Mouse (Mus musculus): ENCODE results near the gene Ifi202b. TPM values are rescaled to one million over a fixed set of nuclear protein-coding genes. Genes with fewer than 3 reads are reported as not detected.
"Not testable (repeated sequence)": the region's sequence is repeated elsewhere in the genome, so short reads cannot be mapped to it uniquely, and the experiment has no call there.

Ifi202b gene
- polyA plus RNA-seq, 1 experiment from 2014 or later = not detected

- ATAC-seq (ENCODE audit: borderline replicate concordance, extremely low read depth, low FRiP score, low TSS enrichment) = no peak
- no peaks in the 10 kb centered on the region for H3K27me3 ChIP-seq
- no peaks in the 10 kb centered on the region for H3K4me1 ChIP-seq
- no peaks in the 10 kb centered on the region for H3K9me3 ChIP-seq
- H3K9ac ChIP-seq = no peak overlapping the region
- no peak overlapping the region for H3K4me3 ChIP-seq
- 78% methylated on average over 1 of the region's 1 CpGs for WGBS
- H3K36me3 ChIP-seq = no peaks in the 10 kb centered on the region
- no peak overlapping the region for H3K4me2 ChIP-seq
- no peak overlapping the region for H3K27ac ChIP-seq
These were observed 29.0 kb downstream of the Ifi202b start for GRCm38 (mm10) chr1:173953563-173953962.

DNA sequence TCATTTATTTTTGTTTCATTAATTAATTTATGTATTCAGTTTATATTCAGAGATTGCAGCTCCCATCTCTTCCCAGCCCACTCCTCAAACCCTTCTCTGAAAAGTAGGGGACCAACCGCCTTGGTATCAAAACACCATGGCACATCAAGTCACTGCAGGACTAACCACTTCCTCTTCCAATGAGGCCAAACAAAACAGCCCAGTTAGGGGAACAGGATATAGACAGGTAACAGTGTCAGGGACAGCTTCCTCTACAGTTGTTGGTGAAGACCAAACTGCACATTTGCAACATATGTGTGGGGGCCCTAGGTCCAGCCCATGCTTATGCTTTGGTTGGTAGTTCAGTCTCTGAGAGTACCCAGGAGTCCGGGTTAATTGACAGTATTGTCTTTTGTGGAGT lies 33.5 kb downstream of the Ifi202b start:
- H3K4me1 ChIP-seq; H3K27ac ChIP-seq; H3K9me3 ChIP-seq; ATAC-seq (ENCODE audit: borderline replicate concordance, extremely low read depth, low FRiP score, low TSS enrichment); H3K27me3 ChIP-seq; H3K36me3 ChIP-seq; H3K4me2 ChIP-seq; H3K9ac ChIP-seq; H3K4me3 ChIP-seq: not testable (repeated sequence)
- 80% methylated on average over 2 of the region's 2 CpGs for WGBS

DNA sequence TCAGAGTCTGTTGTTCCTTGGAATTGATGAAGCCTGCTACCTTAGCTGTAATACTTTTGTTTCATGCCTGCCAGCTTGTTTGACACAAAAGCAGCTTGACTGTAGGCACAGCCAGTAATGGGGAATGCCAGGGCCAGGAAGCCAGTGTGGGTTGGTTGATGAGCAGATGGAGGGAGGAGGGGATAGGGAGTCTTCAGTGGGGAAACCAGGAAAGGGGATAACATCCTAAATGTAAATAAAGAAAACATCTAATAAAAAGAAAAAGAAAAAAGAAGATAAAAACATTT lies 39.8 kb downstream of the Ifi202b start:
- not testable (repeated sequence) for H3K9me3 ChIP-seq; H3K36me3 ChIP-seq; H3K4me2 ChIP-seq; H3K27ac ChIP-seq; ATAC-seq (ENCODE audit: borderline replicate concordance, extremely low read depth, low FRiP score, low TSS enrichment); H3K4me3 ChIP-seq; H3K4me1 ChIP-seq; H3K9ac ChIP-seq; H3K27me3 ChIP-seq

DNA sequence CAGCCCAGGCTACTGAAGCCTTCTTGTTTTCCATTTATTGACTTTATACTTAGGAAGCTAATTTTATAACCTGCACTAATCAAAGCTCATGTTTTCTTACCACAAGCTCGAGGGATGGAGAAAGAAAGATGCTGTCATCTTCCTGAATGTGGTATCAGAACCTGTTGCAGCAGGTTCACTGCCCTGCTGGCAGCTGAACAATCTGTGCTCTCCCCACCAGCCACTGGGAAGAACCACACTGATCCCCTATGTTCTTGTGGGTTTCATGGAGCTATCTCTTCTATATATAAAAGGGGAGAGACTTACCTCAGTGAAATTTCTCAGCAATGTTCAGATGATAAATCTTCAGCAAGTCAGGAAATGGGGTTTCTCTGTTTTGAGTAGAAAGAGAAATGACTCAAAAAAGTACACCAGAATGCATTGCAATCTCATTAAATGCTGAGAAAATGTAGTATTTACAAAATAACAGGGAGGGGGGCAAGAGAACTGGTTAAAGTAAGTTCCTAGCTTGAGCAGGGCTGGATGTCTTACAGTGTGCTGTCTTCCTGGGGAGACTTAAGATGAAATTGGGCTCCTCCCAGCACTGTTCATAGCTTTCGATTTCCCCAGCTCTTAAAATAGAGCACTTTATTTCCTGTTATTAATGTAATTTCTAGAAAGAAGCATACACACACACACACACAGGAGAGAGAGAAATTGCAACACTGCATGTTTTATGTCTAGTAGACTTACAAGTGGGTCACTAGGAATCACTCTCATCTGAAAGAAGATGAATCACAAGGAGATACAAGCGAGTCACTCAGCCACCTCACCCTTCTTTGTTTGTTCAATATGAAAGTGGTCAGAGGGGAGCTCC lies 40.4 kb downstream of the Ifi202b start, which contains the start of the genes Mndal and Ifi203:
Gene Mndal (minus strand): TSS at position 568 of the 856 bp plus-strand sequence.
Gene Ifi203 (minus strand): TSS at position 749 of the 856 bp plus-strand sequence.
- not testable (repeated sequence) for H3K4me1 ChIP-seq; H3K4me2 ChIP-seq; ATAC-seq (ENCODE audit: borderline replicate concordance, extremely low read depth, low FRiP score, low TSS enrichment); H3K9ac ChIP-seq; H3K4me3 ChIP-seq; H3K9me3 ChIP-seq; H3K36me3 ChIP-seq; H3K27ac ChIP-seq; H3K27me3 ChIP-seq
- 48% methylated on average over 3 of the region's 3 CpGs for WGBS

- H3K4me1 ChIP-seq; H3K27ac ChIP-seq; H3K4me3 ChIP-seq; H3K4me2 ChIP-seq; H3K27me3 ChIP-seq; H3K36me3 ChIP-seq; ATAC-seq (ENCODE audit: borderline replicate concordance, extremely low read depth, low FRiP score, low TSS enrichment); H3K9me3 ChIP-seq; H3K9ac ChIP-seq: not testable (repeated sequence)
- WGBS = 88% methylated on average over 2 of the region's 2 CpGs
These were observed 41.0 kb downstream of the Ifi202b start for GRCm38 (mm10) chr1:173941522-173941921.

- 45% methylated on average over 3 of the region's 3 CpGs for WGBS
- ATAC-seq (ENCODE audit: borderline replicate concordance, extremely low read depth, low FRiP score, low TSS enrichment); H3K4me1 ChIP-seq; H3K9ac ChIP-seq; H3K27me3 ChIP-seq; H3K36me3 ChIP-seq; H3K4me2 ChIP-seq; H3K4me3 ChIP-seq; H3K27ac ChIP-seq; H3K9me3 ChIP-seq: not testable (repeated sequence)
These were observed 63.3 kb downstream of the Ifi202b start for GRCm38 (mm10) chr1:173919279-173919678.

DNA sequence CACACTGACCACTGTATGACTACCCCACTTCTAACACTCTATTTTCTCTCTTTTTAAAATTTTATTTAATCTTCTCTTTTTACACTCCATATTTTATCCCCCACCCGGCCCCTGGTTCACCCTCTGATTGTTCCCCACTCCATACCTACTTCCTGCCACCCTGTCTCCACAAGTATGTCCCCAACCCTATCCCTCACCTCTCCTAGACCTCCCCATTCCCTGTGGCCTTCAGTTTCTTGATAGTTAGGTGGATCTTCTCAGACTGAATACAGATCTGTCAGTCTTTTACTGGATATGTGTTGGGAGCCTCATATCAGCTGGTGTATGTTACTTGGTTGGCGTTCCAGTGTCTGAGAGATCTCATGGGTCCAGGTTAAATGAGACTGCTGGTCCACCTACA lies 68.0 kb downstream of the Ifi202b start:
- 70% methylated on average over 2 of the region's 2 CpGs for WGBS
- ATAC-seq (ENCODE audit: borderline replicate concordance, extremely low read depth, low FRiP score, low TSS enrichment) = no peak
- H3K36me3 ChIP-seq = no peaks in the 10 kb centered on the region
- no peaks in the 10 kb centered on the region for H3K9me3 ChIP-seq
- no peak overlapping the region for H3K4me3 ChIP-seq
- no peak overlapping the region for H3K27ac ChIP-seq
- H3K27me3 ChIP-seq = no peaks in the 10 kb centered on the region
- no peak overlapping the region for H3K4me2 ChIP-seq
- H3K4me1 ChIP-seq = no peaks in the 10 kb centered on the region
- H3K9ac ChIP-seq = no peak overlapping the region

GRCm38 (mm10) chr1:173913256-173913791 lies 69.2 kb downstream of the Ifi202b start:
- H3K4me1 ChIP-seq; H3K4me2 ChIP-seq; ATAC-seq (ENCODE audit: borderline replicate concordance, extremely low read depth, low FRiP score, low TSS enrichment); H3K4me3 ChIP-seq; H3K9ac ChIP-seq; H3K27me3 ChIP-seq; H3K36me3 ChIP-seq; H3K27ac ChIP-seq; H3K9me3 ChIP-seq: not testable (repeated sequence)

Other genes starting within 250 kb of the Ifi202b start
- 0.67 and 0.89 TPM in 2 replicates for gene Ifi207, start 241.0 kb downstream of the Ifi202b start, polyA plus RNA-seq (2015; fragmentation: Nextera tagmentation; extraction: Ambion mirVana)
- 1.9 and 2.6 TPM in 2 replicates for gene Ifi204, start 215.8 kb downstream of the Ifi202b start, polyA plus RNA-seq (2015; fragmentation: Nextera tagmentation; extraction: Ambion mirVana)
- gene Ifi211, start 69.7 kb downstream of the Ifi202b start, polyA plus RNA-seq (2015; fragmentation: Nextera tagmentation; extraction: Ambion mirVana) = 0.67 and 1.4 TPM in 2 replicates
- 1.6 and 3.0 TPM in 2 replicates for gene Mndal, start 40.3 kb downstream of the Ifi202b start, polyA plus RNA-seq (2015; fragmentation: Nextera tagmentation; extraction: Ambion mirVana)
- gene Ifi203, start 40.1 kb downstream of the Ifi202b start, polyA plus RNA-seq (2015; fragmentation: Nextera tagmentation; extraction: Ambion mirVana) = 1.5 and 1.7 TPM in 2 replicates
- 0.24 and 0.58 TPM in 2 replicates for gene Ifi205, start 49.1 kb upstream of the Ifi202b start, polyA plus RNA-seq (2015; fragmentation: Nextera tagmentation; extraction: Ambion mirVana)
- gene Olfr433, start 58.0 kb upstream of the Ifi202b start, polyA plus RNA-seq (2015; fragmentation: Nextera tagmentation; extraction: Ambion mirVana) = not detected in 2 replicates
- gene Olfr432, start 66.5 kb upstream of the Ifi202b start, polyA plus RNA-seq (2015; fragmentation: Nextera tagmentation; extraction: Ambion mirVana) = not detected in 2 replicates
- gene Olfr430, start 83.9 kb upstream of the Ifi202b start, polyA plus RNA-seq (2015; fragmentation: Nextera tagmentation; extraction: Ambion mirVana) = not detected in 2 replicates
- not detected in 2 replicates for gene Olfr429, start 101.6 kb upstream of the Ifi202b start, polyA plus RNA-seq (2015; fragmentation: Nextera tagmentation; extraction: Ambion mirVana)
- not detected in 2 replicates for gene Olfr427, start 114.1 kb upstream of the Ifi202b start, polyA plus RNA-seq (2015; fragmentation: Nextera tagmentation; extraction: Ambion mirVana)
- not detected in 2 replicates for gene Olfr231, start 138.4 kb upstream of the Ifi202b start, polyA plus RNA-seq (2015; fragmentation: Nextera tagmentation; extraction: Ambion mirVana)
- gene Olfr424, start 148.8 kb upstream of the Ifi202b start, polyA plus RNA-seq (2015; fragmentation: Nextera tagmentation; extraction: Ambion mirVana) = not detected in 2 replicates
- not detected in 2 replicates for gene Olfr420, start 172.9 kb upstream of the Ifi202b start, polyA plus RNA-seq (2015; fragmentation: Nextera tagmentation; extraction: Ambion mirVana)
- 0.54 and 0.62 TPM in 2 replicates for gene Spta1, start 190.0 kb upstream of the Ifi202b start, polyA plus RNA-seq (2015; fragmentation: Nextera tagmentation; extraction: Ambion mirVana)

Measured in lung, embryonic 15.5 days (tissue).